Mouse (Mus musculus): ENCODE measurements around the gene C1ql4. TPM values are rescaled to one million over a fixed set of nuclear protein-coding genes. Genes with fewer than 3 reads are reported as not detected.

Gene C1ql4
- 0.44 and 1.3 TPM in 2 replicates for polyA plus RNA-seq (2016; fragmentation: Nextera tagmentation; extraction: Ambion mirVana)

DNA sequence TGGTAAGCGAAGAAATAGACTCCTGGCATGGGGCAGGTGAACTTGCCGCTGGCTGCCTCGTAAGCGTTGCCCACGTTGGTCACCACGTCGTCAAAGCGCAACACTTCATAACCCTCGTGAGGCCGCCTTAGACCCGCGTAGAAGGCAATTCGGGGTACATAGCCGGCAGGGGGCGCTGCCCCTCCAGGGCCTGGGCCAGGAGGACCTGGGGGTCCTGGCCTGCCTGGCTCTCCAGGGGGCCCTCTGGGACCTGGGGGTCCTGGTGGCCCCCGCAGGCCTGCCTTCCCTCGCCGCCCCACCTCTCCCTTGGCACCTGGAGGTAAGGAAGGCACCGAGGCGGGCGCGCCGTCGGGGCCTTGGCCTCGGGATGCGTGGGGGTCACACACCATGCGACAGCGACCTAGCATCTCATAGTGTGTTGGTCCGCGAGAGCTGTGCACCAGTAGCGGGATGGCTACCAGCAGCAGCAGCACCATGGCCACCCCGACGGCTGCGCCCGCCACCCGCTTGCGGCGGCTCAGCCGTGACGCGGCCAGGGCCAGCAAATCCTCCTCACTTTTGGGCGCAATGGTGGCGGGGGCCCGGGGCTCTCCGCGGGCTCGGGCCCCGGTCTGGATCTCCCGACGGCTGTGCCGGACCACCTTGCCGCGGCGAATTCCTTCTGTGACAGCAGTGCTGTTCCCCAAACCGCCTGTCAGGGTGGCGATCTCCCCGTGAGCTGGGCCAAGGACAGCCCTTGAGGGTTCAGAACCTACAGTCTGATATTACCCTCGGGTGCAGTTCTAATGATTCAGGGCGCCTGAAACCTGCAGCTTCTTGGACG is at the start of gene C1ql4:
C1ql4 (minus strand) TSS at position 565 of the 823 bp plus-strand sequence.
- Histone ChIP-seq H3K27ac (no peak within 1 kb of the TSS), H3K36me3 (replicated peaks) (peaks cover 9% of the 10 kb centered on the region), H3K9ac (peak within 1 kb of the TSS; percentile 40), H3K4me2 (peak within 1 kb of the TSS; percentile 46), H3K4me1 (peaks cover 50% of the 10 kb centered on the region), H3K27me3 (peaks cover 99% of the 10 kb centered on the region), H3K4me3 (replicated peaks) (peak within 1 kb of the TSS; percentile 27), H3K9me3 (no peaks in the 10 kb centered on the region)
- 8% methylated on average over 60 of the region's 60 CpGs for WGBS
- no peak for ATAC-seq (ENCODE audit: low FRiP score)

DNA sequence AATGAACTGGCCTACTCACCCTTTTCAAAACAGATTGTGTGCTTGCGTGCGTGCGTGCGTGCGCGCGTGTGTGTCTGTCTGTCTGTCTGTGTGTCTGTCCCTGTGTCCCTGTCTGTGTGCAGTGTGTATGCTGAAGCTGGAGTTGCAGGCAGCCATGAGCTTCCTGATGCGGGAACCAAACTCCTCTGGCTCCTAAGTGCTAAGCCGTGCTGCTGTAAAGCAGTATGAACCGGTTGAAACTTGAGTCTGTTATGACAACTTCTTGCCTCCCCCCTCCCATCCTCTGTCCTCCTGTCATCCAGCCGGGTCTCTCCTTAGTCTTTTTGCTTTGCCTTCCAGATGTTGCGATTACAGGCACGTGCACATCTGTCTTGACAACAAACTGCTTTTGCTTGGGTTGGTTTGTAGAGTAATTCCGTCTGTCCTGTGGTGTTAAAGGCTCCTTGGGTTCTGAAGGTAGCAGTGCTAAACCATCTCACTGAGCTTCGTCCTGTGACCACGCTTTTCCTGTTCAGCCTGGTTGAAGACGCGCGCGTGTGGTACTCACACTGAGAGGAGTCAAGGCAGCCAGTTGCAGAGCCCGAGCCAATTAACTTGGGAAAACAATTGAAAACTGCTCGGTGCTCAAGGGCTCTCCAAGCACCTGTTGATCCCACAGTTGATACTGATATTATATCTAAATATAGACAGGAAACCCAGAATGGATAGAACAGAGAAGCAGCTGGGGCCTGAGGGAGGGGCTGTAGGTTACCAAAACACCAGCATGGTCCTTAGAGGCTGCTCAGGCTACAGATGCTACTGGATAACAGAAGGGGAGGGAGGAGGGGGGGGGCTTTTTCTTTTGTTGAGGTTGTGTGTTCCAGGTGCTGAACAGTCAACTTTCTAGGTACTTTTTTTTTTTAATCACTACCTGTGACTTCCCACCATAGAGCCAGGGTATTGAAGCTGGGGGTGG is 42.6 kb upstream of the C1ql4 start:
- Histone ChIP-seq H3K4me3 (replicated peaks) (no peak overlapping the region), H3K9me3 (no peaks in the 10 kb centered on the region), H3K4me1 (peaks cover 33% of the 10 kb centered on the region), H3K27me3 (no peaks in the 10 kb centered on the region; the same call in 1 of the 2 replicates), H3K27ac (no peak overlapping the region; the same call in 1 of the 2 replicates), H3K36me3 (replicated peaks) (0 out of 2 replicates have a peak, but pooled peaks cover 5% of the 10 kb centered on the region), H3K9ac (peak overlapping the region; percentile 36; the same call in 1 of the 2 replicates), H3K4me2 (peak overlapping the region; percentile 25)
- WGBS = 64% methylated on average over 22 of the region's 22 CpGs
- no peak for ATAC-seq (ENCODE audit: low FRiP score)

DNA sequence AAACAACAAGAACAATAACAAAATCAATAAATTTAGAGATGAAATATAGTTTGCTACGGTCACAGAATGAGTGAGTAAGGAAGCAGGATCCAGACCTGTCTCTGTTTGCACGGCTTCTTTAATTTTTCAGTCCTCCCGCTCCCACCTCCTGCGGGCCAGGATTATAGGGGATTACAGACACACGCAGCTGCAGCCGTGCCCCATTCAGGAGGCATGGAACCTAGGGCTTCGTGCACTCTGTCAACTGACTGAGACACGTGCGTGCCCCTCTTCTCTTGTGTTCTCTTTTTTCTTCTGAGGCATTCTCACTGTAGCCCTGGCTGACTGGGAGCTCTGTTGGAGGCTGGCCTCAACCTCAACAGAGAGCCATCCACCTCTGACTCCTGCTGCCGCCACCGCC is 41.8 kb upstream of the C1ql4 start:
- Histone ChIP-seq H3K27ac (no peak overlapping the region), H3K4me1 (peaks cover 33% of the 10 kb centered on the region), H3K4me2 (peak overlapping the region; percentile 25), H3K27me3 (no peaks in the 10 kb centered on the region; the same call in 1 of the 2 replicates), H3K9ac (peak overlapping the region; percentile 36; the same call in 1 of the 2 replicates), H3K9me3 (no peaks in the 10 kb centered on the region), H3K4me3 (replicated peaks) (no peak overlapping the region), H3K36me3 (replicated peaks) (0 out of 2 replicates have a peak, but pooled peaks cover 5% of the 10 kb centered on the region)
- ATAC-seq (ENCODE audit: low FRiP score) = no peak
- 38% methylated on average over 11 of the region's 11 CpGs for WGBS

DNA sequence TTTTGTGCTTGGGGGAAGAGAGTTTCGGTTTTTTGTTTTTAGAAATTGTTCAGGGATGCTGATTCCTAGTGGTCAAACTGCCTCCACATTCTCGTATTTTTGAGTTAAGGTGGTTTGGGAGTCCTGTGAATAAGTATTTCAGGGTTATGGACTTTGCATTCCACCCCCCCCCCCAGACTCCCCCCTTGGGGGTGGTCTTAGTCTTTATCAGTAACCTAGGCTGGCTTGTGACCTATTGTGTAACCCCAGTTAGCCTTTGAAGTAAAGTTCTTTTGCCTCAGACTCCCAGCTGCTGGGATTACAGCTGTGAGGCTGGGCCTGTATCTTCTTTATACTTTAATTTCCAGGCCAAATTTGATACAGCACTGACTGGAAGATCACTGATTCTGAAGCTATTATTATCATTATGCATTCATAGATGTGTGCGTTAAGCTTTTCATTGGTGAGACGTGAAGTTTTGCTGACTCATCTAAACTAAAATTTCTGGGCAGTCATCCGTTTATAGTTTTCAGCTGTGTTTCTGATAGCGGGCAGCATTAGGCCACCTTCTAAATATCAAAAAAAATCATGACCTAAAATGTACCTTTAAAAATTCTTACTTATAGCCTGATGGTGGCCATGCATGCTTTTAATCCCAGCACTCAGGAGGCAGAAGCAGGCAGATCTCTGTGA is 40.4 kb upstream of the C1ql4 start:
- Histone ChIP-seq H3K4me1 (peaks cover 33% of the 10 kb centered on the region), H3K27me3 (no peaks in the 10 kb centered on the region; the same call in 1 of the 2 replicates), H3K9me3 (no peaks in the 10 kb centered on the region), H3K36me3 (replicated peaks) (0 out of 2 replicates have a peak, but pooled peaks cover 5% of the 10 kb centered on the region), H3K4me3 (replicated peaks) (peak overlapping the region; percentile 77), H3K27ac (no peak overlapping the region), H3K4me2 (peak overlapping the region; percentile 60), H3K9ac (peak overlapping the region; percentile 89)
- no peak for ATAC-seq (ENCODE audit: low FRiP score)
- 64% methylated on average over 6 of the region's 6 CpGs for WGBS

DNA sequence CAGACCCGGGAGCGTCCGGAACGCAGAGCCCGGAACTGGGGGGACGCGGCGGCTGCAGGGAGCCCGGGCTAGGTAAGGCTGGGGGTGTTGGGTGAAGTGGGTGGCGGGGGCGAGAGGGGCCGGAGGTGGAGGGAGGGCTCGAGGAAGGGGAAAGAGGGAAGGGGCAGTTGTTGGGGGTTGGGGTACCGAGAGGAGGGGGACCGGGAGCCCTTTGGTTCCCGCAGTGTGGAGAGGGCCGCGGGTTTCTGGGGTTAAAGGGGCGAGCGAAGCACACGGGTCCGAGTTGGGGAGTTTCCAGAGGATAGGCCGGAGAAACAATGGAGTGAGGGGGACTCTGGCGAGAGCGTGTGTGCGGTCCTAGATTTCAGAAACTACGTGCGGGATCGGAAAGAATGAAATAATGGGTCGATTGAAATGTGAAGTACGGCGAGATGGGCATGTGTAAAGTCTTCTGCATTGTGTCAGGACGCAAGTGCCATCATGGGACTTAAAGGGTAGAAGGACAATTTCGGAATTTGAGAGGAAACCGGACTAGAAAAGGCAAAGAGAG is 39.3 kb upstream of the C1ql4 start:
- peak; percentile 33 for ATAC-seq (ENCODE audit: low FRiP score)
- 0 out of 2 replicates have a peak, but pooled peaks cover 2% of the 10 kb centered on the region for H3K36me3 ChIP-seq (replicated peaks)
- under 1% methylated on average over 29 of the region's 35 CpGs for WGBS

DNA sequence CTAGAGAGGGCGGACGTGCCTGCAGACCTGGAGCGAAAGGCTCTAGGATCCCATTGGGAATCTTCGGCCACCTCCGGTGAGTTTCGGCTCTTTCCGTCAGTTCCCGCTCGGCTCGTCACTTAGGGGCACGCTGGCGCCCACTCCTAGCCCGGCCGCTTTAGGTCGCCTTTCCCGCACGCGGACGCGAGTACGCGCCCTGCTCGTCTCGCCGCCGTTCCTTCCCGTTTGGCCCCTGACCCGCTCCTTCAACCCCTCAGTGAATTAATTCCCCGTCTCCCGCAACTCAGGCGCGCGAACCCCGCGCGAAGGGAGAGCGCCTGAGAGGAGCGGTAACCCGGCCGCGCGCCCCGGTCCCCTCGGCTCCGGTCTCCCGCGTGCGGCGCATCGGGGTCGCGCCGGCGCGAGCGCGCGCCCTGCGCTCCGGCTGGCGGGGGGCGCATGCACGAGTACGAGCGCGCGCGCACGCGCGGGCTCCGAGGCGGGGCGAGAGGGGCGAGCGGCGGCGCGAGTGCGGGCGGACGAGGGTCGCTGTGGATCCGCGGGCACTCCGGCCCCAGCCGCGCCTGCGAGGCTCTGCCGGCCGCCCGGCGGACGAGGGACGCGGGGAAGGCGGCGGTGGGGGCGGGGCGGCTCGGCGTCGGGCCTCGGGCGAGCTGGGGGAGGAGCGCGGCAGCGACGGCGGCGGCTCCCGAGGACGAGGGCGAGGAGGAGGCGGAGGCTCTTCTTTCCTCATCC is 38.6 kb upstream of the C1ql4 start:
- Histone ChIP-seq H3K4me1 (peaks cover 30% of the 10 kb centered on the region), H3K27me3 (peaks cover 2% of the 10 kb centered on the region; the same call in 1 of the 2 replicates), H3K4me3 (replicated peaks) (peak overlapping the region; percentile 77), H3K9ac (peak overlapping the region; percentile 89), H3K27ac (peak overlapping the region; percentile 96), H3K36me3 (replicated peaks) (no peaks in the 10 kb centered on the region), H3K4me2 (peak overlapping the region; percentile 60), H3K9me3 (no peaks in the 10 kb centered on the region)
- WGBS = under 1% methylated on average over 113 of the region's 115 CpGs
- ATAC-seq (ENCODE audit: low FRiP score) = peak; percentile 91

More for the DNA sequence above, 39.3 kb upstream of the C1ql4 start:
- Histone ChIP-seq H3K4me1 (peaks cover 33% of the 10 kb centered on the region), H3K27me3 (no peaks in the 10 kb centered on the region; the same call in 1 of the 2 replicates), H3K4me2 (peak overlapping the region; percentile 60), H3K4me3 (replicated peaks) (peak overlapping the region; percentile 77), H3K27ac (peak overlapping the region; percentile 96), H3K9me3 (no peaks in the 10 kb centered on the region), H3K9ac (peak overlapping the region; percentile 89)

DNA sequence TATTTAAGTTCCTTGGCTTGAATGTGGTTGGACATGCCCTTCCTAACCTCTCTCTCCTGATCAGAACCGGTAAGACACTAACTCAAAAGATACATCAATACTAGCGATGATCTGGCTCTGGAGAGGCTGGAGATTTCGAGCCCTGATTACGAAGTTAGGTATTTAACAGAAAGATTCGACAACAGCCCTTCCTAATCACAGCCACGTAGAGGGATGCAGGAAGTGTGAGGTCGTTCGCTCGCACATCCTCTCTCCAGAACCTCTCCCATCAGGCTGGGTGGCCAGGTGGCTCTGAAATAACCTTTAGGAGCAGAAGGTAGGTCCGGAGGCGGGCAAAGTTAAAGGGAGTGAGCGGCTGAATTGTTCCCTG is 38.1 kb upstream of the C1ql4 start, which contains the start of gene Spats2:
Spats2 (plus strand) TSS at position 206 of the 370 bp plus-strand sequence.
- 2% methylated on average over 12 of the region's 12 CpGs for WGBS
- no peaks in the 10 kb centered on the region for H3K36me3 ChIP-seq (replicated peaks)
- no peaks in the 10 kb centered on the region for H3K9me3 ChIP-seq
- peak within 1 kb of the TSS; percentile 60 for H3K4me2 ChIP-seq
- peaks cover 7% of the 10 kb centered on the region; the same call in 1 of the 2 replicates for H3K27me3 ChIP-seq
- H3K9ac ChIP-seq = peak within 1 kb of the TSS; percentile 89
- peak within 1 kb of the TSS; percentile 77 for H3K4me3 ChIP-seq (replicated peaks)
- H3K4me1 ChIP-seq = peaks cover 26% of the 10 kb centered on the region
- H3K27ac ChIP-seq = peak within 1 kb of the TSS; percentile 96
- ATAC-seq (ENCODE audit: low FRiP score) = no peak

DNA sequence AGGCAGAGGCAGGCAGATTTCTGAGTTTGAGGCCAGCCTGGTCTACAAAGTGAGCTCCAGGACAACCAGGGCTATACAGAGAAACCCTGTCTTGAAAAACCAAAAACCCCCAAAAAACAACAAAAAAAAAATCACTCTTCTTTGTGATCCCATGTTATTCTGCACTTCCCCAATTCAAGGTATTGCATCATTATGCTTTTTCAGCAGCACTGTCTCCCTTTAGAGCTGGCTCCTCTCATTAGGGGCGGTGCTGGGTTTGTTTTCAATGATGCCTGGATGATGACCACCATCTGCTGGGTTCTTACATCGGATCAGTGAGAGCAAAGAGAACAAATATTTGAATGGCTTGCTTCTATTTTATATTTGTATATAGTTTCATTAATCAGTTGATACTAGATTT is 35.0 kb upstream of the C1ql4 start:
- Histone ChIP-seq H3K9ac (no peak overlapping the region), H3K27me3 (peaks cover 8% of the 10 kb centered on the region; the same call in 1 of the 2 replicates), H3K4me3 (replicated peaks) (no peak overlapping the region), H3K4me1 (no peaks in the 10 kb centered on the region), H3K36me3 (replicated peaks) (no peaks in the 10 kb centered on the region), H3K4me2 (no peak overlapping the region), H3K9me3 (no peaks in the 10 kb centered on the region), H3K27ac (no peak overlapping the region)
- ATAC-seq (ENCODE audit: low FRiP score) = no peak
- WGBS = 81% methylated on average over 2 of the region's 2 CpGs

DNA sequence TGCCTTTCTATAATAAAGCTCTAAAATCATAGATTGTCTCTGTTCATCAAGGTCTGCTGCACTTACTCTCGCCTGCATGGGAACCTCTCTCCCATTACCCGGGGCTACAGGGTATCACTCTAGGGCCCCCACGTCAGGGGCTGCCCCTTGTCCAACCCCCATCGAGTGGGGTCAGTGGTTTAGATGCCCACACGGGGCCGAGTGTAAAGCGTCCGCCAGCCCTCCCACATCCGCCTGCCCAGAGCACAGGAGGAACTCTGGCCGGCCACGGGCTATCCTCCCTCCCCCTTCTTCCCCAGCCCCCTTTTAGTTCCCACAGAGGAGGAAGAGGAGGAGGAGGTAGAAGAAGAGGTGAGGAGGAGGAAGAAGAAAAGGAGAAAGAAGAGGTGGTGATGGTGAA is 33.2 kb upstream of the C1ql4 start:
- H3K27ac ChIP-seq = no peak overlapping the region
- no peaks in the 10 kb centered on the region for H3K36me3 ChIP-seq (replicated peaks)
- H3K9me3 ChIP-seq = no peaks in the 10 kb centered on the region
- H3K9ac ChIP-seq = no peak overlapping the region
- H3K4me3 ChIP-seq (replicated peaks) = no peak overlapping the region
- WGBS = 19% methylated on average over 11 of the region's 11 CpGs
- H3K27me3 ChIP-seq = peaks cover 8% of the 10 kb centered on the region; the same call in 1 of the 2 replicates
- no peak overlapping the region for H3K4me2 ChIP-seq
- no peak for ATAC-seq (ENCODE audit: low FRiP score)
- no peaks in the 10 kb centered on the region for H3K4me1 ChIP-seq

DNA sequence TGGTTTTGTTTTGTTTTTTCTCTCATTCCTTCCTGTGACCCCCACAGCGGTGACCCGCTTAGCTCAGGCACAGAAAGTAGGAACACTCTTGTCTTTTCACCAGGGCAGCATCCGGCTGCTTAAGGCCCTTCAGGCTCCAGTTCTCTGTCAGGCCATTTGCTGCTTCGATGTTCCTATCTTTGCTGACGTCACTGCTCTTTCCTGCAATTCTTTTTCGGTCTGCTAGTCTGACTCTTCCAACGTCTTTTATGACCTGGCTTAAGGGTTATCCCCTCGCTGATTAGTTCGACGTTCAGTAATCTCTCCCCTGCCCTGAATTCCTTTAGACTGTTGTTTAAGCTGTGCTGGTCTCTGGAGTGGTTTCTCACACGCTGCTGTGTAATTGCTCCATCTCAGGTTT is 28.9 kb upstream of the C1ql4 start:
- no peaks in the 10 kb centered on the region for H3K4me1 ChIP-seq
- no peaks in the 10 kb centered on the region for H3K9me3 ChIP-seq
- no peak overlapping the region for H3K27ac ChIP-seq
- 61% methylated on average over 11 of the region's 11 CpGs for WGBS
- no peak for ATAC-seq (ENCODE audit: low FRiP score)
- H3K9ac ChIP-seq = no peak overlapping the region
- H3K36me3 ChIP-seq (replicated peaks) = no peaks in the 10 kb centered on the region
- peaks cover 8% of the 10 kb centered on the region; the same call in 1 of the 2 replicates for H3K27me3 ChIP-seq
- H3K4me2 ChIP-seq = no peak overlapping the region
- no peak overlapping the region for H3K4me3 ChIP-seq (replicated peaks)

DNA sequence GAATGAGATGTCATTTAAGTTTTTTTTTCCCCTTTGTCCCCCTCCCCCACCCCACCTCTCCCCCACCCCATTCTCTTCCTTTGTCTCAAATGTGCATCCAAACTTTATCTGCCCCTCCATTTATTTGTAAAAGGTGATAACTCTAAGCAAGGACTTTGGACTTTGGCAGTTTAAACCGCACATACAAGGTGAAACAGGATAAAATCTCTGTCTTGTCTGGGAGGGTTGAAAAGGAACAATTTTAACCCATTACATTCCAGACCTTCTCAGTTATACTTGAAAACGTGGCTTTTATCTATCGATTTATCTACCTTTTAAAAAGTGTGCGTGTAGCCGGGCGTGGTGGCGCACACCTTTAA is 27.4 kb upstream of the C1ql4 start:
- Histone ChIP-seq H3K4me1 (no peaks in the 10 kb centered on the region), H3K27me3 (no peaks in the 10 kb centered on the region), H3K36me3 (replicated peaks) (no peaks in the 10 kb centered on the region), H3K4me2 (no peak overlapping the region), H3K9ac (no peak overlapping the region), H3K9me3 (no peaks in the 10 kb centered on the region), H3K27ac (no peak overlapping the region), H3K4me3 (replicated peaks) (no peak overlapping the region)
- no peak for ATAC-seq (ENCODE audit: low FRiP score)
- 92% methylated on average over 7 of the region's 7 CpGs for WGBS
